Mouse (Mus musculus): ENCODE results near the gene Gskip.

Gskip gene

DNA sequence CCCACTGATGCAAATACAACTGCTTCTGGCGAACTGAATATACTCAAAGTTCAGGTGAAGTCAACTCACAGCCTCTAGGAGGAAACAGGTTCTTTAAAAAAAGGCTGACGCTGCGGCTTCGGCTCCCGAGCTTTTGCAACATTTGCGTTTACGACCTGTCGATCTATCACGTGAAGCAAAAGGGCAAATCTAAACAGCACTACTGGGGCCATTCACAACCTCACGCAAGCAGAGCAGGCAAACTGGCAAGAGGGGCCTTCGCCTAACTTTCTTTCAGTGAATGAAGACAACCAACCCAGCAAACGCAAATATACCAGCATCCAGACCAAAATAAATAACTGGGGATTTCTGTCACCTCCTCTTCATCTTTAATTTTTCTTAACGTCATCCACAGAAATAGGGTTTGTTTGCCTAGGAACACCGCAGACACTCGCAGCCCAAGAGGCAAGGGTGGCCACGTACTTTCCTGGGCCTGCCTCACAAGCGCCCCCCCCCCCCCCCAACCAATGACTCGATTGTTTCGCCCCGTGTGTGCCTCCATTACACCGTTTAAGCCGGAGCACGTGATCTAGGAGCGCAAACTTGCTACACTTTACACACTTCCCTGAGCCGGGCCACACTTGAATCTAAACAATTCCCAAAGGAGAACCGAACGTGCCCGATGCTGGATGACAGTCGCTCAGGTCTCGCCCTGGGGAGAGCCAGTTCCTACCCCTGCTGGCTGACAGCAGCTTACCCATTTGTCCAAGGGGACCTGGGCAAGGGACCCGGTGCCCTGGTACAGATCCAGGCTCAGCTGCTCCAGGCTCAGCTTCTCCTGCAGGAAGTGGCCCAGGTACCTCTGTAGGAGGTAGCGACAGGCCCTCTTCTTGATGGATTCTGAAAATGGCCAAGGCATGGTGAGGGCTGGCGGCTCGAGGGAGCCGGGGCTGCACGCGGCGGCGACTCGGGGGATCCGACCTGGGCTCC is at the start of gene Gskip:
TSS of gene Gskip (plus strand) at position 897 of the 969 bp plus-strand sequence.
- peak; percentile 52 for DNase-seq

DNA sequence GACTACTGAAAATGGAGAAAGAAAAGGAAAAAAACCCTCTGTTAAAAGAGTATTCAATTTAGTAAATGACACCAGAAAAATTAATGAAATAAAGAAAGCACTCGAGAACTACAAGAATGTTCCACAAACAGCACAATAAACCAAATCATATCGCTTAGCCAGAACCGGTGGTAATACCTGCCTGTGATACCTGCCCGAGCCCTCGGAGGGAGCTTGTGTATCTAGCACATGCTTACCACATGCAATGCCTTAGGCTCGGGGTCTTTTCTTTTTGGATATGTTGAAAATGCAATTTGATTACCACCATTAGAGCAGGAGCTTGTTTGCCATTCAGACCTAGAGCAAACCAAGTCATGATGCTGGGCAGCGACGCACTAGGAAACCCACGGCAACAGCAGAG is 48.1 kb upstream of the Gskip start:
- DNase-seq = peak; percentile 3

GRCm38 (mm10) chr12:105637554-105637953 is 47.1 kb upstream of the Gskip start:
- no peak for DNase-seq

DNA sequence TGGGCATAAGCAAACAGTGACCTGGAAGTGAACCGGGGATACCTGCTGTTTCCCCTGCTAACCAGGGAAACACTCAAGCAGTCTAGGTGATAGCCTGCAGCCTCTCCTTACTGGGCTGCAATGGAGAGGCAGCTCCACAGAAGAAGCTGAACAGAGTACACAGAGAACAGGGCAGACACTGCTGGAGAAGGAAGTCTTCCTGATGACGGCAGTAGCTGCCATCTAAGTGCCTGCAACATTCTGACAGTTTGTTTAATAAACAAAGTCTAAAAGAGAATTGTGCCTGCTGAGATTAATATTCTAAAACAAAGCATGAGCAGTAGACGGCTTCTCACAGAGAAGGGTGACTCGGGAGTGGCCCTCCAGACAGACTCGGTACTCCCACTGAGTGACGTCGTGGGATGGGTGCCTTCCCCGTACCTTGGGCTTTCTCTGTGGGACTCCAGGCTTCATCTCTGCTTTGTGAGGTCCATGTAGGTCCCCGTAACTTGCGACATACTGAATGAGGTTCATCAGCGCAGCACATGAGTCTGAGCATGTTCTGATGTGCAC is 41.8 kb upstream of the Gskip start:
- no peak for DNase-seq

GRCm38 (mm10) chr12:105655850-105656249 is 28.8 kb upstream of the Gskip start:
- DNase-seq = no peak

DNA sequence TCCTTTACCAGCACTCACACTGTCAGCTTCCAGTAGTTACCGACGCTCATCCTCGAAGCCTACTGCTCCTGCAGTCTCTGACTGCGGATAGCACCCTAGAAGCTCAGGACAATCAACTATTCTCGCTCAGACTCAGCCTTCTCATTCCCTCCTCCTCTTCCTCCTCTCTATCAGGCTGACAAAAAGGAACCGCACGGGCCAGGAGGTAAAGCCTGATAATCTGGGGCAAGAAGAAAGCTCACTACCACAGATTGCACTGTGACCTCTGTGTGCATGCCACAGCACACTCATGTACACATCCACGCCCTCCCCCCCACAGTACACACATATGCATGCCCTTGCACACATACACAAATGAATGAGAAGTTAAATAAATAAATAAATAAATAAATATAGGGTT is 8.4 kb upstream of the Gskip start:
- DNase-seq = no peak

- DNase-seq = no peak
Measured at GRCm38 (mm10) chr12:105678211-105678610, 6.4 kb upstream of the Gskip start.

DNA sequence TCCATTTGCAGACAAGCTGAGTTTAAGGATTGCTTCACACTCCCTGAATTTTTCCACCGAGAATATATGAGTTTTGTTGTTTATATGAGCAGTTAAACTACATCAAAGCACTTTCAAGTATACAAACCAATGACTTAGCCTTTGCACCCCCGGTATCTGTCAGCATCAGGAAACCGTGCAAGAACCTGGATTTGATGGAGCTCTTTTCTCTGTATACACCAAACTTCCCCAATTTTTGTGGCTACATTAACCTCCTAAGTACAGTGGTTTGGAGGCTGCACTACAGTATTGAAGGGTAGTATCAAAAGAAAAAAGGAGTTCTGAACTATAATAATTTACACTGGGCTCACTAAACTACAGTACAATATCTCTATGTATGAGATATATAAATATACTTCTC is 5.9 kb upstream of the Gskip start:
- DNase-seq = no peak

DNA sequence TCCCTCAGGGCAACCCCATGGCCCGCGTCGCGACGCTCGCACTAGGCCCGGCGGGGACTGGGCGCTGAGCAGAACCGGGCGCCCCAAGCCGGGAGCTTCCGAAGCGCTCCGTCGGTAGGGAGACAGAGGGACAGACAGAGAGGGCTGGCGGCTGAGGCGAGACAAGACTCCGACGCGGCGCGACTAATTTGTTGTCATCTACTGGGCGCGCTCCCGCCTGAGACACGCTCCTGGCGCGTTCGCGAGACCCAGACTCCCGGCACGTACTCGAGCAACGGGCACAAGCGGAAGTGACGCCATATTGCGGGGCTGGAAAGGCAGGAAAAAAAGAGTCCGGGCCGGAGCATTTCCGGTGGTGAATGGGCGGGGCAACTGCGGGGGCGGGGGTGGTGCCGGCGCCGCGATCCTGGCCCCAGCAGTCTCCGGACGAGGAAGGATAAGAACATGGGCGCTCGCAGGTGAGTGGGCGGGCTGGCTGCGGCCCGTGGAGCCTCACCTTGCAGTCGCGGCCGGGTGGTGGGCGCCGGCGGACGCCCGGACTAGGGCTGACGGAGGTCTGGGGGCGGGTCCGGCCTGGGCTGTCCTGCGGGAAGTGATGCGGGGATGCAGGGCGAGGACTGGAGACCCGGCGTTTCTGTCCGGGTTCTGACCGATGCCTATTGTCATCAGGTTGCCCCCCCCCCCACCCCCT is 517 bp downstream of the Gskip start, which contains the start of gene Atg2b:
TSS of gene Atg2b (minus strand) at position 211 of the 691 bp plus-strand sequence.
- peak; percentile 94 for DNase-seq

GRCm38 (mm10) chr12:105686791-105687190 is 2.2 kb downstream of the Gskip start:
- no peak for DNase-seq

GRCm38 (mm10) chr12:105687416-105687815 is 2.8 kb downstream of the Gskip start:
- no peak for DNase-seq

DNA sequence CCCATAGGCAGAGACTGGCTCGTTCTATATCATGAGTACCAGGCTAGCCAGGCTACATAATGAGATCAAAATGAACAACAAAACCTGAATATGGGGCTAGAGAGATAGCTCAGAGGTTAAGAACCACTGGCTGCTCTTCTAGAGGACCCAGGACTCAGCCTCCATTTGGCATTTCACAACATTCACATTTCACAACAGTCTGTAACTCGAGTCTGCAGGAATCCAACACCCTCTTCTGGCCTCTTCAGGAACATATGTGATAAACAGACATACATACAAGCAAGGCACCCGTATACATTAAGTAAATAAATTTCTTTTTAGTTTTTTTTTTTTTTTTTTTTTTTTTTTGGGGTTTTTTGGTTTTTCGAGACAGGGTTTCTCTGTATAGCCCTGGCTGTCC is 3.9 kb downstream of the Gskip start:
- DNase-seq = no peak

- no peak for DNase-seq
Measured at GRCm38 (mm10) chr12:105689435-105689834, 4.8 kb downstream of the Gskip start.

DNA sequence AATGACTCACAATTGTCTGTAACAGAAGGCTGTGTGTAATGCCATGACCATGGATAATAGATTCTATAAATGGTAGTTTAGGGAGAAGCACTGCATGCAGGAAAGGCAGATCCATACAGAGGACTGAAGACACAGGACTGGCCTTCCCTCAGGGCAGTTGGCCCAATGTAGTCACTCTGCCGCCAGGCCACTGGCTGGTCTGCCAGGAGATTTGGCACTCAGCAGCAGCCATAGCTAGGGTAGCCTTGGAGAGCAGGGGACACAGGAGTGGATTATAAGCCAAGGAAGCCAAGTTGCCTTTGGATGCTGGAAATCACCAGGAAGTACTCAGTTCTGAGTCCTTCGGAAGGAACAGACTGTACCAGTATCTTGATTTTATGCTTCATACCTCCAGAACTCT is 9.4 kb downstream of the Gskip start:
- no peak for DNase-seq

- DNase-seq = no peak
Measured at GRCm38 (mm10) chr12:105695848-105696247, 11.2 kb downstream of the Gskip start.

DNA sequence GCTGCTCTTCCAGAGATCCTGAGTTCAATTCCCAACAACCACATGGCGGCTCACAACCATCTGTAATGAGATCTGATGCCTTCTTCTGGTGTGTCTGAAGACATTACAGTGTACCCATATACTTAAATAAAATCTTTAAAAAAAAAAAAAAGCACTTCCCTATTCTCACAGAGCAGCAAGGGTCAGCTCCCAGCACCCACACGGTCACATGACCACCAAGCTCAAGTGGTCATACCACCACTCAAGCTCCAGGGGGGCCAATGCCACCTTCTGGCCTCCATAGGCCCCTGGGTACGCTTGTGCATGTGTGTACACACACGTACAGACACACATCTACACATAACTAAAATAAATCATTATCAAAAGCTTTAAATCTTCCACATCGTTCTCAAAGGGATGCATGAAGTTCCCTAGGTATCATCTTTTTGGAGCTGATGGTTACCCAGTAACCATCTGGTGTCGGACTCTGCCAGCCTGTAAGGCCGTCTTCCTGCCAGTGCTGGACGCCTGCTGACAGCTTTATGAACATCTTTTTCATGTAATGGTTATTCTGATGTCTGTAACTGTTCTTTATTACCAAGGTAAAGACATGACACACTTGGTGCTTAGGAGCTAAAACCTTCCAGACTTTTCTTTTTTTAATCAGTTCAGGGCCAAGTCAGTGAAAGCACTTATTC is 12.6 kb downstream of the Gskip start:
- DNase-seq = no peak

DNA sequence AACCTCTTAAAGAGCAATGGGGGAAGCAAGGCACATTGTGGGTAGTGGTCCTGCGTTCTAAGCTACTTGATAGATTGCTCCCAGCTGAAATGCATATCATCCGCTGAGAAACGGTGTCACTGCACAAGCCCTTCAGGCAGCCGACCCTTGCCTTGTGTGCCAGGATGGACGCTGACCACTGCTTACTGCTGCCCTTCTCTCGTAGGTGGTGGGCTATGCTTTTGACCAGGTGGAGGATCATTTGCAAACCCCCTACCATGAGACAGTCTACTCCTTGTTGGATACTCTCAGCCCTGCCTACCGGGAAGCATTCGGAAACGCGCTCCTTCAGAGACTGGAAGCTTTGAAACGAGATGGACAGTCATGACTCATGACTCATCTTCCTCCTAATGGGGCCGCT is 15.8 kb downstream of the Gskip start:
- no peak for DNase-seq

- peak; percentile 48 for DNase-seq
Measured at GRCm38 (mm10) chr12:105705799-105706487, 21.3 kb downstream of the Gskip start, which contains the start of gene Ak7. Gene Ak7 (plus strand): TSS chr12:105705976.

DNA sequence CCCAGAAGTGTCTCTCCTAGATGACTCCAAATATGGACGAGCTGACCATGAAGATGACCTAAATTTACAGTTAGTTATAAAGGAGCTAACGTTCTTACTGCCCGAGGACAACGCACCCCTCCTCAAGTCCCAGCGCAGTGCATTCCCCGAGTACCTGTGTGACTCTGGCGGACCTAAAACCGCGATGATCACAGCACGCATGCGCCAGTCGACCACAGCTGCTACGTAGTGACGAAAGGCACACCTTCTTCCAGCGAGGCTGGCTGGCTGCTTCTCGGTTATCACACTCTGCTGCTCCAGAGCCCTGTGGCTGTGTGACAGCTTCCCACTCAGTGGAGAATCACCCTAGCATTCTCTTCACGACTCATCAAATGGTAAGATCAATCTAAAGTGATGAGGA is 34.0 kb downstream of the Gskip start:
- DNase-seq = peak; percentile 44

- DNase-seq = no peak
Measured at GRCm38 (mm10) chr12:105720196-105720595, 35.6 kb downstream of the Gskip start.

DNA sequence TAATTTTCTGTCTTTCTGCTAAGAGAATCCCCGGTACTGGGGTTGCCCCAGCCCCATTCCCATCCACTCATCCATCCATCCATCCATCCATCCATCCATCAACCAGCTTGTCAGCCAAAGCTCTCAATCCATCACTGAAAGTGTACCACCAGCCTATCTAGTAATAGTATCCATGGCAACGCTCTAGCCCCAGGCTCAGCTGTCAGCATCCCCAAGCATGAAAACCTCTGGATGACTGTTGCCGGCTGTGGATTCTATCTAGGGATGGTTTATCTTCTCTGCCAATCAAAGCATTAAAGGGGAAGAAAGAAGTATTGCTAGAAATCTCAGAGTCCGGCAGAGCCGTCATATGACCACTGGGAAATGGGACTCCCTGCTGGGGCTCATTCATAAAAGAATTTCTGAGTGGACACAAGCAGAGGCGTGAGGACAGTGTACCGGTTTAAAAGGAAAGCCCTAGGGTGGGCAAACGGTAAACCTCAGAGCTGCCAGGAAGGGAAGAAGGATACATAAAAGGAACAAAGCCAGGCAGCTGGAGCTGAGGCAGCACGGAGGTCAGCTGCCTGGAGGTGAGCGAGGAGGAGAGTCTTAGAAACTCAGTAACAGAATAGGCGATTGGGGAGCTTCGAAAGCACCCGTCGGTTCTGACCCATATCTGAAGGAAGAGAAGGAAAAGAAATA is 37.0 kb downstream of the Gskip start:
- no peak for DNase-seq

- no peak for DNase-seq
Measured at GRCm38 (mm10) chr12:105722657-105723056, 38.0 kb downstream of the Gskip start.

Data from thymus, postnatal 25 days (tissue).